Mouse (Mus musculus) spleen, adult 2 months (tissue): ENCODE results near the gene Pacsin2.

Experiments used
- CTCF ChIP-seq: fragments of 200-500 bp; IDR thresholded peaks from 2 replicates; pipeline ENCODE4 v1.5.1; 2011; ENCODE audit warnings: mild to moderate bottlenecking, inconsistent platforms; ENCODE audit not compliant: insufficient read depth, insufficient read length, insufficient replicate concordance; ENCODE audit errors: extremely low read depth
- POLR2A ChIP-seq: fragments of 200-500 bp; IDR thresholded peaks from 2 replicates; pipeline ENCODE4 v1.6.1; 2011; ENCODE audit warnings: low read depth, low read length, inconsistent platforms

DNA sequence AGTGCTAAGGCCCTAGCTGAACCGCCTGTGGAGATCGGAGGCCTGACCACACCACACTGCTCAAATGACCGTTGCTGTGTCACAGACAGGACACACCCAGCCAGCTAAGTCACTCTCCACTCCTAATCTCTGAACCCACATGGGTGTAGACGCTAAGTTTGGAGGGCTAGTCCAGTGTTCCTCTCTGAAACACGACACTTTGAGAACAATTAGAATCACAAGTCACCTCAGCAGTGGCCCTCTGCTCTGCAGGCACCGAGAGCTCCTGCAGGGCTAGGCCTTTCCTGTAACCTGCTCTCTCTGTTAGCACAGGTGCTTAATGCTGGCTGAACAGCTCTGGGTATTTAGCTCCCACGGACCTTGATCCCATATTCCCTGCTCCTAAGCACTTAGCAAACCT, 120.2 kb downstream of the Pacsin2 start:
- TF ChIP-seq POLR2A (no peak), CTCF (no peak)
